Mouse (Mus musculus): Measurements from ENCODE around the gene Fam131a. TPM values are rescaled to one million over a fixed set of nuclear protein-coding genes. Genes with fewer than 3 reads are reported as not detected.

Gene Fam131a
- polyA plus RNA-seq, 1 experiment, result 53.5 TPM

DNA sequence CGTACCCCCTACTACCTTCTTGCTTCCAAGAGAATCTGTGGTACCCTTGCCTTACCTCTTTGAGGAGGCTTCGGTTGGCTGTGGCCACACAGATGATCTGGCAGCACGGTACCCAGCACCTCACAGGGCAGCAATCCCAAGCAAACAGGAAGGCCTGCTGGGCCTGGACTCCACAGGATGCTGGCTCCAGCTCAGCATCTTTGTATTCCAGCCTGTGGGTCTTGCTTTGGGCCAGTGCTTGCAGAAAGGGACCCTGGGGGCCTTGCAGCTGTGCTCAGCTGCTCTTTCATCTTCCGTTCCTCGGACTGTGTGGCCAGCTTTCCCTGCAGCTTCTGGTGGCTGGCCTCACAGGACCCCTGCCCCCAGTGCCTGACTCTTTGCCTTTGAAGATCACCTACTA, 7.0 kb downstream of the Fam131a start:
- TF ChIP-seq CTCF (IDR thresholded peaks at IDR 0.05; ENCODE audit: borderline replicate concordance, extremely low read depth, insufficient read depth, insufficient read length), result no peak
- TF ChIP-seq POLR2A (IDR thresholded peaks at IDR 0.05; ENCODE audit: borderline replicate concordance, extremely low read depth, insufficient read depth, insufficient read length, poor library complexity, severe bottlenecking), result no peak
- DNase-seq (ENCODE audit: low read depth), result peak; percentile 35

- DNase-seq (ENCODE audit: low read depth), result no peak
- no peak for TF ChIP-seq CTCF (IDR thresholded peaks at IDR 0.05; ENCODE audit: borderline replicate concordance, extremely low read depth, insufficient read depth, insufficient read length)
- no peak for TF ChIP-seq POLR2A (IDR thresholded peaks at IDR 0.05; ENCODE audit: borderline replicate concordance, extremely low read depth, insufficient read depth, insufficient read length, poor library complexity, severe bottlenecking)
Observed at GRCm38 (mm10) chr16:20701316-20701715, 8.3 kb downstream of the Fam131a start.

DNA sequence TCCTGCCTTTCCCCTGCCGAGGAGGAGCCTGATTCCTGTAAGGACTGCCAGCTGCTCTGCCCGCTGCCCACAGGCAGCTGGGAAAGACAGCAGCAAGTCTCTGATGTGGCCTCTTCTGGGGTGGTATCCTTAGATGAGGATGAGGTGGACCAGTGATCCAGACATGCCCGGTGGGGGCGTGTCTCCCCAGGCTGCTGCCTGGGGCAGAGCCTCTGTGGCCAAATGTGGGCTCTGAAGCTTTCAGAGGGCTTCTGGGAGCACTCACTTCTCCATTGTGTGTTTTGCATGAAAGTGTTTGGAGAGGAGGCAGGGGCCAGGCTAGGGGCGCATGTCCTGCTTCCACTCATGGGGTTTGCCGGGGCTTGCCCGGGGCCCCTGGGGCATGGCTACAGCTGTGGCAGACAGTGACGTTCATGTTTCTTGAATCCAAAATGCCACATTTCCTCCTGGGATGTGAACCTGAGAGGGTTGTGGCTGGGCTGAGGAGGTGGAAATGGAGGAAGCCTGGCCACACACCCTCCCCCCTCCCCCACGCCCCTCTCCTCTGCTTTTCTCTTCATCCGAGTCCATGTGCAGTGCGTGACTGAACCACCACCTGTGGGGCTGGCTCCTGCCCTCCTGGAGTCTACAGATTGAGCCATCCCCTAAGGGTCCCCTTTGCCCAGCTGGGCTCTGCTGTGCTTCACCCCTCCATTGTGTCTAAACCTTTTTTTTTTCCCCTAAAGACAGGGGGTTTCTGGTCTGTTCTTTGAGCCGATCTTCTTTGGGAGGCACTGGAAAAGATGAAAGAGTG, 8.9 kb downstream of the Fam131a start:
- DNase-seq (ENCODE audit: low read depth), result no peak
- no peak for TF ChIP-seq POLR2A (IDR thresholded peaks at IDR 0.05; ENCODE audit: borderline replicate concordance, extremely low read depth, insufficient read depth, insufficient read length, poor library complexity, severe bottlenecking)
- TF ChIP-seq CTCF (IDR thresholded peaks at IDR 0.05; ENCODE audit: borderline replicate concordance, extremely low read depth, insufficient read depth, insufficient read length), result no peak

DNA sequence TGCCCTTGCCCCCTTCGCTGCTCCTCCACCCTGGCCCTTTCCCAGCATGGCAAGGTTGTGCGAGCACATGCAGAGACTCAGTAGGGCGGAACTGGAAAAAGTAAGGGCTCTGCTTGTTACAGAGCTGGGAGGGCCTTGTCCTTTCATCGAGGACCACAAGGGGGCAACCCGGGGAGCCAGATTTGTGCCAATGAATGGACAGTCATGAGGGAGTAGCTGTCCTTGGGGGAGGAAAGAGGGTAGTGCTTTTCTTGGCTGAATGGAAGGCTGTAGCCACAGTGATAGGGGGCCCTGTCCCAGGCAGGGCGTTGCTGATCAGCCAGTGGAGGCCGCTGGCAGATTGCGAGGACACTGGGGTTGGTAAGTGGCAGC, 9.5 kb downstream of the Fam131a start:
- TF ChIP-seq CTCF (IDR thresholded peaks at IDR 0.05; ENCODE audit: borderline replicate concordance, extremely low read depth, insufficient read depth, insufficient read length), result peak; percentile 83
- no peak for TF ChIP-seq POLR2A (IDR thresholded peaks at IDR 0.05; ENCODE audit: borderline replicate concordance, extremely low read depth, insufficient read depth, insufficient read length, poor library complexity, severe bottlenecking)

GRCm38 (mm10) chr16:20703071-20703470, 10.0 kb downstream of the Fam131a start:
- no peak for DNase-seq (ENCODE audit: low read depth)
- no peak for TF ChIP-seq POLR2A (IDR thresholded peaks at IDR 0.05; ENCODE audit: borderline replicate concordance, extremely low read depth, insufficient read depth, insufficient read length, poor library complexity, severe bottlenecking)
- TF ChIP-seq CTCF (IDR thresholded peaks at IDR 0.05; ENCODE audit: borderline replicate concordance, extremely low read depth, insufficient read depth, insufficient read length), result no peak

More for the DNA sequence above, 9.5 kb downstream of the Fam131a start:
- DNase-seq (ENCODE audit: low read depth), result peak; percentile 80

DNA sequence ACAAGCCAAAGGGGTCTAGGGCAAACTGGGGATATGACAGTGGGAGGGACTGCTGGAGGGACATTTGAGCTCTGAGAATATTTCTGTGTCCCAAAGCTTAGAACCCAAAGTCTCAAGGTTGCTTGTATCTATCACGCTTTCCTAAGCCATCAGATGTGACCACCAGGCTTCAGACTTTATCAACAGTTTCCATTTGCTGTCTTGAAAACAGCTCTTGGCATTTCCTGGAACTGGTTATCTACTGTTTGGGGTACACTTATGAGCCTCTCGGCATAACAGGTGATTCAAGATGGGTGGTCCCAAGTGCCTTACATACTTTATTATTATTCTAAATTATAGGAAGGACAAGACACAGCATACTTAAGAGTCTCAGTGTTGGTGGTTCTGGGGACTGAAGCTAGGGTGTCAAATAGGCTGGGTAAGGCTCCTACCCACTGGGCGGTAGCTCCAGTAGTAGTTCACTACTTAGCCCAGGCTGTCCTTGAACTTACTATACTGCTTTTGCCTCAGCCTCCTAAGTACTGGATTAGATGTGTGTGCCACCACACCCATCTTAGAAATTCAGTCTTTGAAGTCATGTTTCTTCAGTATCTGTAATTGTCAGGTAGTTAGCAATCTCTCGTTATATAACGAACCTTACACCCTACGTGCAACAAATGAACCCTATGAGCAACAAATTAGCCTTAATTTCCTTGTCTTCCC, 10.8 kb downstream of the Fam131a start:
- DNase-seq (ENCODE audit: low read depth), result no peak
- no peak for TF ChIP-seq POLR2A (IDR thresholded peaks at IDR 0.05; ENCODE audit: borderline replicate concordance, extremely low read depth, insufficient read depth, insufficient read length, poor library complexity, severe bottlenecking)
- no peak for TF ChIP-seq CTCF (IDR thresholded peaks at IDR 0.05; ENCODE audit: borderline replicate concordance, extremely low read depth, insufficient read depth, insufficient read length)

- TF ChIP-seq CTCF (IDR thresholded peaks at IDR 0.05; ENCODE audit: borderline replicate concordance, extremely low read depth, insufficient read depth, insufficient read length) (no peak), POLR2A (IDR thresholded peaks at IDR 0.05; ENCODE audit: borderline replicate concordance, extremely low read depth, insufficient read depth, insufficient read length, poor library complexity, severe bottlenecking) (no peak)
- no peak for DNase-seq (ENCODE audit: low read depth)
Observed at GRCm38 (mm10) chr16:20705786-20706185, 12.7 kb downstream of the Fam131a start.

- TF ChIP-seq CTCF (IDR thresholded peaks at IDR 0.05; ENCODE audit: borderline replicate concordance, extremely low read depth, insufficient read depth, insufficient read length), result no peak
- no peak for TF ChIP-seq POLR2A (IDR thresholded peaks at IDR 0.05; ENCODE audit: borderline replicate concordance, extremely low read depth, insufficient read depth, insufficient read length, poor library complexity, severe bottlenecking)
- DNase-seq (ENCODE audit: low read depth), result no peak
Observed at GRCm38 (mm10) chr16:20706407-20707055, 13.5 kb downstream of the Fam131a start.

DNA sequence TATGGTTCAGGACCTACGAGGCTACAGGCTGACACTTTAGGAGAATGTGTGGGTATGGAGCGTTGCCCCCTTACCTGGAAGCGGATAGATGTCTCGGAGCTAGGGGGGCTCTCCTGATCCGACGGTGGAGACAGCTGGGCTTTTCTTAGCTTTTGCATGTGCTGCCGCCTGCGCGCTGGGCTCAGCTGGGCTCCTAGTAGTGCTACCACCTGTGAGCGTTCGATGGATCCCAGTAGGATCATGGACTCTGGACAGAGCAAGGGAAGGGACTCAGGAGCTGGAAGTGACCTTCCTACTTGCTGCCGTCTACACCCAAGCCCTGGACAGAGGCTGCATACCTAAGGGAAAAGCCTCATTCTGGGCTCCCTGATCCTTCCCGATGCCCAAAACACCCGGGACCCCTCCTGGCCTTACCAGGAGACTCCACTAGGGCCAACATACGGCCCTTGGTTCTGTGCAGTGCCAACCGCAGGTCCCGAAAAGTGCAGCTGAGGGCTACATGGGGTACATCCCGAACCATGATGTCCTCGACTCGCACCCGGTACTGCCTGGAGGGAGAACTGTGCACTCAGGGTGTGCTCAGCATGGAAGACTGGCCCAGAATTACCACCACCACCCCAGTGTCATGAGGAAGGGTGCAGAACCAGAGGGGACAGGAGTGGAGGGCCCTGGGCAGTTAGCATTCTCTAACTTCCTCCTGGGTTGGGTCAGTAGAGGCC, 15.3 kb downstream of the Fam131a start:
- TF ChIP-seq POLR2A (IDR thresholded peaks at IDR 0.05; ENCODE audit: borderline replicate concordance, extremely low read depth, insufficient read depth, insufficient read length, poor library complexity, severe bottlenecking) (no peak), CTCF (IDR thresholded peaks at IDR 0.05; ENCODE audit: borderline replicate concordance, extremely low read depth, insufficient read depth, insufficient read length) (no peak)
- DNase-seq (ENCODE audit: low read depth), result no peak

GRCm38 (mm10) chr16:20708939-20709734, 16.1 kb downstream of the Fam131a start:
- TF ChIP-seq CTCF (IDR thresholded peaks at IDR 0.05; ENCODE audit: borderline replicate concordance, extremely low read depth, insufficient read depth, insufficient read length) (peak; percentile 90), POLR2A (IDR thresholded peaks at IDR 0.05; ENCODE audit: borderline replicate concordance, extremely low read depth, insufficient read depth, insufficient read length, poor library complexity, severe bottlenecking) (no peak)
- peak; percentile 68 for DNase-seq (ENCODE audit: low read depth)

Data from brain, embryonic 14.5 days (tissue).